Mouse (Mus musculus) neutrophil, adult 59 days (primary cell): ENCODE measurements around the gene Tm9sf4. TPM values are rescaled to one million over a fixed set of nuclear protein-coding genes. Genes with fewer than 3 reads are reported as not detected.

Experiments used
- total RNA-seq, 2 experiments: library from RNA; stranded (reverse); gene quantifications; 1 replicate in 1 of 2; 2 replicates in 1 of 2; pipeline ENCODE4 v1.2.4; 2023

The Tm9sf4 gene
- 10 to 100 TPM; 72.9 to 79.8 TPM for total RNA-seq

GRCm38 (mm10) chr2:153160844-153161683, at the start of gene Tm9sf4:
TSS of gene Tm9sf4 (plus strand) at chr2:153161303.

GRCm38 (mm10) chr2:153224946-153225594, 64.0 kb downstream of the Tm9sf4 start, which contains the start of gene Tspyl3:
TSS of gene Tspyl3 (minus strand) at chr2:153225441.

GRCm38 (mm10) chr2:153241250-153242014, 80.3 kb downstream of the Tm9sf4 start, which contains the start of the genes Plagl2 and Pofut1:
TSS of gene Plagl2 (minus strand) at chr2:153241426.
TSS of gene Pofut1 (plus strand) at chr2:153241533.

Other genes with a start within 250 kb of the Tm9sf4 start
- gene Mylk2, start 250.0 kb upstream of the Tm9sf4 start, total RNA-seq = under 1 TPM in 1 of 2 experiments, not detected in 1; 0.15 TPM
- not detected for gene Foxs1, start 228.1 kb upstream of the Tm9sf4 start, total RNA-seq
- gene Dusp15, start 209.6 kb upstream of the Tm9sf4 start, total RNA-seq = not detected
- gene Ttll9, start 198.8 kb upstream of the Tm9sf4 start, total RNA-seq = not detected
- 10 to 100 TPM; 17.9 to 19.6 TPM for gene Pdrg1, start 145.9 kb upstream of the Tm9sf4 start, total RNA-seq
- not detected for gene Xkr7, start 129.5 kb upstream of the Tm9sf4 start, total RNA-seq
- 1 to 10 TPM; 1.9 to 2.3 TPM for gene Ccm2l, start 95.3 kb upstream of the Tm9sf4 start, total RNA-seq
- 100 to 1,000 TPM; 230 to 240 TPM for gene Hck, start 52.8 kb upstream of the Tm9sf4 start, total RNA-seq
- 1 to 10 TPM; 5.0 to 6.0 TPM for gene Tspyl3, start 64.1 kb downstream of the Tm9sf4 start, total RNA-seq
- 10 to 100 TPM; 34.4 to 42.0 TPM for gene Plagl2, start 80.1 kb downstream of the Tm9sf4 start, total RNA-seq
- gene Pofut1, start 80.2 kb downstream of the Tm9sf4 start, total RNA-seq = 10 to 100 TPM; 16.7 to 21.5 TPM
- 10 to 100 TPM; 31.9 to 34.2 TPM for gene Kif3b, start 130.1 kb downstream of the Tm9sf4 start, total RNA-seq
- 10 to 100 TPM; 86.2 to 88.1 TPM for gene Asxl1, start 184.5 kb downstream of the Tm9sf4 start, total RNA-seq